Mouse (Mus musculus): Measurements from ENCODE around the gene Abhd5. TPM values are rescaled to one million over a fixed set of nuclear protein-coding genes. Genes with fewer than 3 reads are reported as not detected.

The Abhd5 gene
- polyA plus RNA-seq, 1 experiment from 2014 or later: 57.5 TPM

DNA sequence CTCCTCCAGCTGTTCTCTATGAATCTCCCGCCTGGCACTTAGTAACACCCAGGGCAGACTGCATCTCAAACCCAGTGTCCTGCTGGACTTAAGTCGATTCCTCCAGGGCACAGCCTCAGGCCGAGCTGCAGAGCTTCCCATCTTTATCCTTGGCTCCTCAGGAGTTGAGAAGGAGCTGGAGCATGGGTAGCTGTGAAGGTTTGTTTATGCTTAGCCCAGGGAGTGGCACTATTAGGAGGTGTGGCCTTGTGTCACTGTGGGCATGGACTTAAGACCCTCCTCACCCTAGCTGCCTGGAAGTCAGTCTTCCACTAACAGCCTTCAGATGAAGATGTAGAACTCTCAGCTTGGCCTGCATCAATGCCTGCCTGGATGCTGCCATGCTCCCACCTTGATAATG, 29.1 kb upstream of the Abhd5 start:
- 67% methylated on average over 3 of the region's 3 CpGs for WGBS
- Histone ChIP-seq H3K36me3 (ENCODE audit: insufficient read depth, low read length) (no peaks in the 10 kb centered on the region), H3K4me1 (ENCODE audit: insufficient read depth, low read depth, low read length) (no peaks in the 10 kb centered on the region), H3K4me2 (replicated peaks; ENCODE audit: low read depth, low read length) (no peak overlapping the region), H3K4me3 (ENCODE audit: low read depth, low read length) (no peak overlapping the region), H3K9ac (replicated peaks; ENCODE audit: low read depth) (no peak overlapping the region), H3K27me3 (replicated peaks; ENCODE audit: insufficient read depth, low read length) (no peaks in the 10 kb centered on the region), H3K27ac (ENCODE audit: low read length) (no peak overlapping the region), H3K9me3 (ENCODE audit: low read length) (no peaks in the 10 kb centered on the region)
- TF ChIP-seq EP300 (IDR thresholded peaks at IDR 0.05): no peak
- no peak for TF ChIP-seq CTCF (IDR thresholded peaks at IDR 0.05)
- no peak for DNase-seq (ENCODE audit: low spot score)
- ATAC-seq: no peak

DNA sequence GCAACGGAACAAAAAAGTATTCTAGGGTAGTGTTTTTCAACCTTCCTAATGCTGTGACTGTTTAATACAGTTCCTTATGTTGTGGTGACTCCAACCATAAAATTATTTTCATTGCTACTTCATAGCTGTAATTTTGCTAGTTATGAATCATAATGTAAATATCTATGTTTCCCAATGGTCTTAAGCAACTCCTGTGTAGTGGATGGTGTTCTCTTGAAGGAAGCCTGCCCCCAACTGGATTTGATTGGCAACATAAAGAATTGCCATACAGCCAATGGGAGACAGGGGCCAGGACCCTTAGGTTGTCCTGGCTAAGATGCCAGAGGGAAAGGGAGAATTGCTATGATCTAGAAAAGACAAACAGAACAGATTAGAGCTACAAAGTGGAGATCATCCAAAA, 25.4 kb upstream of the Abhd5 start:
- Histone ChIP-seq H3K27me3 (replicated peaks; ENCODE audit: insufficient read depth, low read length) (no peaks in the 10 kb centered on the region), H3K36me3 (ENCODE audit: insufficient read depth, low read length) (no peaks in the 10 kb centered on the region), H3K4me1 (ENCODE audit: insufficient read depth, low read depth, low read length) (no peaks in the 10 kb centered on the region), H3K4me3 (ENCODE audit: low read depth, low read length) (no peak overlapping the region), H3K9me3 (ENCODE audit: low read length) (no peaks in the 10 kb centered on the region), H3K9ac (replicated peaks; ENCODE audit: low read depth) (no peak overlapping the region), H3K4me2 (replicated peaks; ENCODE audit: low read depth, low read length) (no peak overlapping the region), H3K27ac (ENCODE audit: low read length) (no peak overlapping the region)
- DNase-seq (ENCODE audit: low spot score) (peak; percentile 72), ATAC-seq (peak; percentile 89)
- TF ChIP-seq EP300 (IDR thresholded peaks at IDR 0.05) (peak; percentile 78), CTCF (IDR thresholded peaks at IDR 0.05) (peak; percentile 39)
- 87% methylated on average over 1 of the region's 1 CpGs for WGBS

DNA sequence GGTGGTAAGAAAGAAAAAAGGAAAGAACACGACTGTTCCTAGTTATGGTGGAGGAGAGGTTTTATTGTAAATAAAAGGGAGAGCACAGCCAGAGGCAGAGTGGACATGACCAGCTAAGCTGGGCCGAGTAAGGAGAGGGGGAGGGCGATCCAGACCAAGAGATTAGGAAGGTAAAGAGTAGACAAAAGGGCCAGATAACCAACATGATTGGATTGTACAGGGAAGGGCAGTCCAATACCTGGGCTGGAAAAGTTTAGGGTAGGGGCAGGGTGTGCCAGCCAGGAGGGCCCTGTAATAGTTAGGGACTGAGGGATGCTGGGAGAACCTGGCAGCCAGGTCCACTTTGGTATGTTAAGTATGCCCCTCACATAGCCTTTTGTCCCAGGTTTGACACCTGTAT, 23.2 kb upstream of the Abhd5 start:
- WGBS: 37% methylated on average over 3 of the region's 3 CpGs

DNA sequence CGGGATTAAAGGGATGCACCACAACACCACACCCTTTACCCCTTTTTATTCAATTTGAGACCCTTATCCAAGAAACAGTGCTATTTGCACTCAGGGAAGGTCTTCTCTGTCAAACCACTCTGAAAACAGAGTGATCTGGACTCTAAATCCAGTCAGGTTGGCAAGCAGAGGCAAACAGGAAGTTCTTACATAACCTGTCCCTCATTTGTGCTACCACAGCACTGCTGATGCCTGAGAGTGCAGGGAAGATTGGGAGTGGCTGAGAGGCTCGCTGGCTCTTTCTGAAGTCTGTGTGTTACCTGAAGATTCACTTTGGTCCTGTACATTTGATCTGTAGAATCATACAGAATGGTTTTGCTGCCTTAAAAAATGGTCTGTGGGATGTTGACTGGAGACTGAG, 14.7 kb upstream of the Abhd5 start:
- no peak for DNase-seq (ENCODE audit: low spot score)
- H3K9me3 ChIP-seq (ENCODE audit: low read length): no peaks in the 10 kb centered on the region
- H3K9ac ChIP-seq (replicated peaks; ENCODE audit: low read depth): no peak overlapping the region
- no peak for TF ChIP-seq CTCF (IDR thresholded peaks at IDR 0.05)
- no peak for TF ChIP-seq EP300 (IDR thresholded peaks at IDR 0.05)
- no peaks in the 10 kb centered on the region for H3K4me1 ChIP-seq (ENCODE audit: insufficient read depth, low read depth, low read length)
- no peak for ATAC-seq
- H3K36me3 ChIP-seq (ENCODE audit: insufficient read depth, low read length): no peaks in the 10 kb centered on the region
- H3K4me2 ChIP-seq (replicated peaks; ENCODE audit: low read depth, low read length): no peak overlapping the region
- H3K27me3 ChIP-seq (replicated peaks; ENCODE audit: insufficient read depth, low read length): no peaks in the 10 kb centered on the region
- H3K27ac ChIP-seq (ENCODE audit: low read length): no peak overlapping the region
- WGBS: 51% methylated on average over 2 of the region's 2 CpGs
- no peak overlapping the region for H3K4me3 ChIP-seq (ENCODE audit: low read depth, low read length)

More for the DNA sequence above, 23.2 kb upstream of the Abhd5 start:
- ATAC-seq: no peak
- H3K9me3 ChIP-seq (ENCODE audit: low read length): no peaks in the 10 kb centered on the region
- H3K4me2 ChIP-seq (replicated peaks; ENCODE audit: low read depth, low read length): no peak overlapping the region
- DNase-seq (ENCODE audit: low spot score): no peak
- H3K36me3 ChIP-seq (ENCODE audit: insufficient read depth, low read length): no peaks in the 10 kb centered on the region
- TF ChIP-seq EP300 (IDR thresholded peaks at IDR 0.05) (no peak), CTCF (IDR thresholded peaks at IDR 0.05) (no peak)
- no peaks in the 10 kb centered on the region for H3K4me1 ChIP-seq (ENCODE audit: insufficient read depth, low read depth, low read length)
- no peak overlapping the region for H3K9ac ChIP-seq (replicated peaks; ENCODE audit: low read depth)
- no peak overlapping the region for H3K27ac ChIP-seq (ENCODE audit: low read length)
- no peaks in the 10 kb centered on the region for H3K27me3 ChIP-seq (replicated peaks; ENCODE audit: insufficient read depth, low read length)
- H3K4me3 ChIP-seq (ENCODE audit: low read depth, low read length): no peak overlapping the region

DNA sequence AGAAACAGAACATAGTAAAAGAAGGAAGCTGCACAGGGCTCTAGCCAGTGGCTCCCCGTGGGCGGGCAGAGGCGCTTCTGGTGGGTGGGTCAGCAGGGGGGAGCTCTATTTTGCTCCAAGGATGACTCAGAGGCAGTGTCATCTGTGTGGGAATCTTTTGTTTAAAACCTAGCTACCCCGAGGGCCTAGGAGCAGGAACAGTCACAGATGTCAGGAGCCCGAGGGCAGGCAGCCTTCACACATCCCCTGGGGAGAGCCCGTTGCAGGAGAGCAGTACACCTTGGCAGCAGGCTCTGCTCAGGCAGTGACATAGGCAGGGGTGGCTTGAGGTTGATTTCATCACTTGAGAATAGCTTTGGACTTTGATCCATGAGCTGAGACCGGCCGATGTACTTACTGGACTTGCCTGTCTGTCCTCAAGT, 13.9 kb upstream of the Abhd5 start:
- Histone ChIP-seq H3K27me3 (replicated peaks; ENCODE audit: insufficient read depth, low read length) (no peaks in the 10 kb centered on the region), H3K4me3 (ENCODE audit: low read depth, low read length) (no peak overlapping the region), H3K9me3 (ENCODE audit: low read length) (no peaks in the 10 kb centered on the region), H3K4me1 (ENCODE audit: insufficient read depth, low read depth, low read length) (no peaks in the 10 kb centered on the region), H3K36me3 (ENCODE audit: insufficient read depth, low read length) (no peaks in the 10 kb centered on the region), H3K9ac (replicated peaks; ENCODE audit: low read depth) (no peak overlapping the region), H3K4me2 (replicated peaks; ENCODE audit: low read depth, low read length) (no peak overlapping the region), H3K27ac (ENCODE audit: low read length) (no peak overlapping the region)
- TF ChIP-seq CTCF (IDR thresholded peaks at IDR 0.05): no peak
- no peak for TF ChIP-seq EP300 (IDR thresholded peaks at IDR 0.05)
- WGBS: 40% methylated on average over 8 of the region's 8 CpGs
- no peak for ATAC-seq
- no peak for DNase-seq (ENCODE audit: low spot score)

DNA sequence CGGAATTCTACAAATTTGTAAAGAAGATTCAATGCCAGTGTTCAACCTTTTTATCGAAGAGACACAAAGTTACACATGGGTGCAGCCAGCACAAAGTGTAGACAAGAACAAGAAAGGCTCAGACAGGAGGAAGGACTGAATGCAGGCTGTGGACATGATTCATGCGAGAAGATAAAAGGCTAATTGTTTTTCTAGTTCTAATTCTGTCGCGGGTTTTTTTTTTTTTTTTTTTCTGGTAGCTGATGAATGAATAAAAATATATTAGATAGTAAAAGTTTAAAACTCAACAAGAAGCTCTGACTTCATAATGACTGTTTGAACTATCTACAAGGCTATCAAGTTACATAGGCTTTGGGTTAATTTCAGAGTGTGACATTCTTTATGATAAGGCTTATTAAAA, 11.4 kb upstream of the Abhd5 start:
- WGBS: 53% methylated on average over 5 of the region's 5 CpGs
- no peaks in the 10 kb centered on the region for H3K36me3 ChIP-seq (ENCODE audit: insufficient read depth, low read length)
- H3K27ac ChIP-seq (ENCODE audit: low read length): no peak overlapping the region
- DNase-seq (ENCODE audit: low spot score) (no peak), ATAC-seq (no peak)
- TF ChIP-seq EP300 (IDR thresholded peaks at IDR 0.05) (no peak), CTCF (IDR thresholded peaks at IDR 0.05) (no peak)
- no peak overlapping the region for H3K9ac ChIP-seq (replicated peaks; ENCODE audit: low read depth)
- no peaks in the 10 kb centered on the region for H3K27me3 ChIP-seq (replicated peaks; ENCODE audit: insufficient read depth, low read length)
- H3K9me3 ChIP-seq (ENCODE audit: low read length): no peaks in the 10 kb centered on the region
- no peaks in the 10 kb centered on the region for H3K4me1 ChIP-seq (ENCODE audit: insufficient read depth, low read depth, low read length)
- H3K4me3 ChIP-seq (ENCODE audit: low read depth, low read length): no peak overlapping the region
- no peak overlapping the region for H3K4me2 ChIP-seq (replicated peaks; ENCODE audit: low read depth, low read length)

DNA sequence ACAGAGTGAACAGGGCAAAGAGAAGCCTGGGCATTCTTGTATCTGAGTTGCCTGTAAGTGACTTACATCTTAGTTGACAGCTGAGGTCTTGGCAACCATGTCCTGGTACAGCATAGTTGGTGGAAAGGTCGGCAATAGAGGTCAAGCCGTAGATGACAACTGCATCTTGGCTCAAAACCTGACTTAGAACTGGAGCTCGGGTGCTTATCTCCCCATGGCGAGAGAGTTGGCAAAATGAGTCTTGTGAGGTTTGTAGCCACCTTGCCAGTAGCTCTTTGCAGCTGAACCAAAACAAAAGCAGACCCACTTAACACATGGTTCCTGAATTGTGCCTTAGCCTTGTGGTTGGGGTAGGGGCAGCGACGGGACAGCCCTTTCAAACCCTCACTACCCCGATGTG, 8.0 kb upstream of the Abhd5 start:
- Histone ChIP-seq H3K4me1 (ENCODE audit: insufficient read depth, low read depth, low read length) (no peaks in the 10 kb centered on the region), H3K27ac (ENCODE audit: low read length) (no peak overlapping the region), H3K36me3 (ENCODE audit: insufficient read depth, low read length) (no peaks in the 10 kb centered on the region), H3K27me3 (replicated peaks; ENCODE audit: insufficient read depth, low read length) (no peaks in the 10 kb centered on the region), H3K9me3 (ENCODE audit: low read length) (no peaks in the 10 kb centered on the region), H3K4me2 (replicated peaks; ENCODE audit: low read depth, low read length) (no peak overlapping the region), H3K4me3 (ENCODE audit: low read depth, low read length) (no peak overlapping the region), H3K9ac (replicated peaks; ENCODE audit: low read depth) (no peak overlapping the region)
- TF ChIP-seq EP300 (IDR thresholded peaks at IDR 0.05): no peak
- no peak for TF ChIP-seq CTCF (IDR thresholded peaks at IDR 0.05)
- DNase-seq (ENCODE audit: low spot score) (no peak), ATAC-seq (no peak)
- WGBS: 79% methylated on average over 7 of the region's 7 CpGs

Measured in lung, postnatal 0 days (tissue).